ENCODE assay signal across 8 mouse cellular contexts in genomic region chr6:42372816-42373547, GRCm38 (mm10). TPM values are rescaled to one million over a fixed set of nuclear protein-coding genes. Genes with fewer than 3 reads are reported as not detected.
DNase-seq lines count a peak whose midpoint lies in the region; ATAC-seq lines count a peak whose summit lies in the region.

Gene Epha1 (minus strand): TSS chr6:42373268.

- peak within 1 kb of the TSS; percentile 47 for H3K4me3 ChIP-seq in forebrain, embryonic 13.5 days
- H3K4me3 ChIP-seq in liver, embryonic 13.5 days (replicated peaks) = peak within 1 kb of the TSS; percentile 54

- H3K9ac ChIP-seq in forebrain, embryonic 13.5 days = peak within 1 kb of the TSS; percentile 55
- peak within 1 kb of the TSS; percentile 51 for H3K9ac ChIP-seq in liver, embryonic 13.5 days

- DNase-seq in urinary bladder, postnatal 14 days (ENCODE audit: low spot score) = peak; percentile 84
- no peak for DNase-seq in urinary bladder, postnatal 10 days (ENCODE audit: low spot score)
- peak; percentile 45 for DNase-seq in c-Kit-positive CD71-positive TER-119-positive erythroid progenitor cells, embryonic 14.5 days (ENCODE audit: low spot score)
- no peak for DNase-seq in liver, embryonic 13.5 days
- peak; percentile 79 for DNase-seq in naive thymus-derived CD4-positive, alpha-beta T cell, adult 2 months (ENCODE audit: low read depth)
- peak; percentile 72 for DNase-seq in urinary bladder, postnatal 25 days (ENCODE audit: low spot score)

- H3K27me3 ChIP-seq in forebrain, embryonic 13.5 days = peaks cover 15% of the 10 kb centered on the region; the same call in 1 of the 2 replicates
- H3K27me3 ChIP-seq in liver, embryonic 13.5 days = no peaks in the 10 kb centered on the region

- peak within 1 kb of the TSS; percentile 89 for H3K4me2 ChIP-seq in forebrain, embryonic 13.5 days
- H3K4me2 ChIP-seq in liver, embryonic 13.5 days = peak within 1 kb of the TSS; percentile 71

- ATAC-seq in forebrain, embryonic 13.5 days = peak; percentile 71
- peak; percentile 66 for ATAC-seq in inflammation-experienced regulatory T-cells, adult 6 months
- ATAC-seq in liver, embryonic 13.5 days (ENCODE audit: low read depth) = peak; percentile 79

- 0% methylated on average over 29 of the region's 36 CpGs for WGBS in forebrain, embryonic 13.5 days
- WGBS in liver, embryonic 13.5 days (ENCODE audit: insufficient replicate concordance) = 1% methylated on average over 36 of the region's 36 CpGs

- H3K36me3 ChIP-seq in forebrain, embryonic 13.5 days (ENCODE audit: poor library complexity, severe bottlenecking) = no peaks in the 10 kb centered on the region
- no peaks in the 10 kb centered on the region for H3K36me3 ChIP-seq in liver, embryonic 13.5 days

- H3K4me1 ChIP-seq in forebrain, embryonic 13.5 days = peaks cover 21% of the 10 kb centered on the region
- H3K4me1 ChIP-seq in liver, embryonic 13.5 days (replicated peaks) = peaks cover 25% of the 10 kb centered on the region

- no peak within 1 kb of the TSS for H3K27ac ChIP-seq in forebrain, embryonic 13.5 days
- H3K27ac ChIP-seq in liver, embryonic 13.5 days = peak within 1 kb of the TSS; percentile 62; the same call in 1 of the 2 replicates

- no peaks in the 10 kb centered on the region for H3K9me3 ChIP-seq in forebrain, embryonic 13.5 days (replicated peaks)
- H3K9me3 ChIP-seq in liver, embryonic 13.5 days (replicated peaks) = no peaks in the 10 kb centered on the region

RNA-seq across cellular contexts. Expression of gene Epha1, which starts in this region (rescaled TPM):
- 0.23 and 0.28 TPM in 2 replicates for polyA plus RNA-seq in forebrain, embryonic 13.5 days (2015; fragmentation: Nextera tagmentation; extraction: Ambion mirVana)
- under 1 TPM; 0.19 to 0.69 (median 0.67) TPM for polyA plus RNA-seq in inflammation-experienced regulatory T-cells, adult 6 months (2017; shearing (Covaris generic))
- polyA plus RNA-seq in liver, embryonic 13.5 days (2015; fragmentation: Nextera tagmentation; extraction: Ambion mirVana) = 2.7 and 2.9 TPM in 2 replicates

Comparison
In these comparisons a context has a peak if more than half of its experiments do, and no peak if none do; other contexts are left out.
1. DNase-seq: peak in urinary bladder, postnatal 14 days (single experiment), c-Kit-positive CD71-positive TER-119-positive erythroid progenitor cells, embryonic 14.5 days (single experiment), naive thymus-derived CD4-positive, alpha-beta T cell, adult 2 months (single experiment) and urinary bladder, postnatal 25 days (single experiment); none in urinary bladder, postnatal 10 days (single experiment) and liver, embryonic 13.5 days (single experiment).
2. Peak in ATAC-seq, H3K4me3 ChIP-seq, H3K9ac ChIP-seq and H3K4me2 ChIP-seq in forebrain, embryonic 13.5 days; RNA of the gene not detected or under 1 TPM.
3. Peak in ATAC-seq in inflammation-experienced regulatory T-cells, adult 6 months; RNA of the gene not detected or under 1 TPM.
4. Peak in every context shown above with its lines, with median percentiles within 50 percentile points of each other: ATAC-seq.